Mouse (Mus musculus) inflammation-experienced regulatory T-cells, adult 6 months (primary cell): Measurements from ENCODE around the gene Plscr5. TPM values are rescaled to one million over a fixed set of nuclear protein-coding genes. Genes with fewer than 3 reads are reported as not detected.
"Not testable (repeated sequence)": the region's sequence is repeated elsewhere in the genome, so short reads cannot be mapped to it uniquely, and the experiment has no call there.

ENCODE experiments used
- ATAC-seq: one replicate; pipeline ENCODE4 v1.8.0; 2017
- polyA plus RNA-seq, 3 experiments: library from polyadenylated mRNA; unstranded; fragments of 100-300 nt; shearing (Covaris generic); gene quantifications; one replicate each; pipeline ENCODE4 v1.2.1; 2017

The Plscr5 gene
- polyA plus RNA-seq = not detected

DNA sequence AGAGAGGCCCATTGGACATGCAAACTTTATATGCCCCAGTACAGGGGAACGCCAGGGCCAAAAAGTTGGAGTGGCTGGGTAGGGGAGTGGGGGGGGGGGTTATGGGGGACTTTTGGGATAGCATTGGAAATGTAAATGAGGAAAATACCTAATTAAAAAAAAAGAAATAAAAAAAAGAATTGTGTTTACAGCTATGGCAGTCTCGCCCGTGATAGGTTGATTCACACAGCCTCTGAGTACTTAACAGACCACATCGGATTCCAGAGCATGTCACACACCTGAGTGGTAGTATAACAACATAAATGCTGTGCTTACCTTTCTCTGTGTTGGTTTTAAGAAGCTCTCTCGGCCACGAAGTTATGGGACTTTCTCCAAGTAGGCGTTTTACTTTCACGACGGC lies at the start of gene Plscr5:
Plscr5 (plus strand) TSS at position 301 of the 400 bp plus-strand sequence.
- ATAC-seq = not testable (repeated sequence)

DNA sequence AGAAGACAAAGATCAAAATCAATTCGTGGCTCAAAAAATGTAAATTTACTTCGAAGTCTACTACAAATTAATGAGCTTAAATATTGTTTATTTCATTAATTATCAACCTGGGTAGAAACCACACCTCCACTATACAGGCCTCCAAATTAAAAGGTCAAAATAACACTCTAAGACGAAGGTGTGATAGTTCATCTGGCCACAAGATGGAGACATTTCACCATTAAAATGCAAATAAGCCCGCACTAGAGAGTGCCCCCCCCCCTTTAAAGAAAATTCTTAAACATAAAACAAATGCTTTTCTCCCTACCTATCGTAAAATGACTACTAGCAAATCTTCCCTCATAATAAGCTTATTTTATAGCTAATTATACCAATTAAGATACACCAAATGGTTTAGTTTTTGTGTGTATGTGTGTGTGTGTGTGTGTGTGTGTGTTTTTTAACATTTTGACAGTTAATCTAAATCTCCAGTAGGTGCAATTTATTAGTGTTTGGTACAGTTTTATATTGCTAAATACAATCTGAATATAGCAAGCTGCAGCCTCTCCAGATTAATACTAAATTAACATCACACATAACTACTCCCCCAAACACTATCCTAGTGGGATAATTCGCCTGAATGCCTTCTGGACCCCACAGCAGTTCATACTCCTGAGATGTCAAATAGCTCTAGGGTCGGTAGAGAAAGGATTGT lies 45.0 kb upstream of the Plscr5 start:
- peak; percentile 94 for ATAC-seq

DNA sequence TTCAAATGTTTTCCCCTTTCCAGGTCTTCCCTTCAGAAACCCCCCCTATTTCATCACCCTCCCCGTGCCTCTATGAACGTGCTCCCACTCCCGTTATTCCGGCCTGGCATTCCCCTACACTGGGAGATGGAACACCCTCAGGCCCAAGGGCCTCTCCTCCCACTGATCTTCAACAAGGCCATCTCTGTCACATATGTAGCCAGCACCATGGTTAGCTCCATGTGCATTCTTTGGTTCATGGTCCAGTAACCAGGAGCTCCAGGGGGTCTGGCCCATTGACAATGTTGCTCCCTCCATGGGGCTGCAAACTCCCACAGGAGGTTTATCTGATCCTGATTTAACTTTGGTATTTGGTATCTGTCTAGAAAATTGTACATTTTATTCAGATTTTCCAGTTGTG lies 30.5 kb upstream of the Plscr5 start:
- no peak for ATAC-seq

DNA sequence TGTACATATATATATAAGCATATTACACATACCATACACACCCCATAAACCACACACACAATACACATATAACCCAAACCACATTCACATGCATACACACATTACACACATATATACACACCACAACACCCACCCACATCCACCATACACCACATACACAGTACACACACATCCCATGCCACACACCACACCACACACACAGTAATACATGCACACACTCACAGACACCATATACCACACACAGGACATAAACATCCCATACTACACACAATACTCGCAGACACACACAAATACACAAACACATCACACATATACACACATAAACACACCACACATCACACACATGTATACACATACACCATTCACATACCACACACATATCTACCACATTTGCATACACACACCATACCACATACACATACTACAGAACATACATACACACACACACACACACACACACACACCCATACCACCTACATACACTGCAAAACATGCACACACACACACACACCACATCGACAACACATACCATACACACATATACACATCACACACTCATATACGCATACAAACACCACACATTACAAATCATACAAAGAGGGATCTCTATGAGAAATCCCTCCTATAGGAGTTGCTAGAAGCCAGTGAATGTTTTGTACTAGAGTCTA lies 19.3 kb upstream of the Plscr5 start:
- ATAC-seq = no peak

DNA sequence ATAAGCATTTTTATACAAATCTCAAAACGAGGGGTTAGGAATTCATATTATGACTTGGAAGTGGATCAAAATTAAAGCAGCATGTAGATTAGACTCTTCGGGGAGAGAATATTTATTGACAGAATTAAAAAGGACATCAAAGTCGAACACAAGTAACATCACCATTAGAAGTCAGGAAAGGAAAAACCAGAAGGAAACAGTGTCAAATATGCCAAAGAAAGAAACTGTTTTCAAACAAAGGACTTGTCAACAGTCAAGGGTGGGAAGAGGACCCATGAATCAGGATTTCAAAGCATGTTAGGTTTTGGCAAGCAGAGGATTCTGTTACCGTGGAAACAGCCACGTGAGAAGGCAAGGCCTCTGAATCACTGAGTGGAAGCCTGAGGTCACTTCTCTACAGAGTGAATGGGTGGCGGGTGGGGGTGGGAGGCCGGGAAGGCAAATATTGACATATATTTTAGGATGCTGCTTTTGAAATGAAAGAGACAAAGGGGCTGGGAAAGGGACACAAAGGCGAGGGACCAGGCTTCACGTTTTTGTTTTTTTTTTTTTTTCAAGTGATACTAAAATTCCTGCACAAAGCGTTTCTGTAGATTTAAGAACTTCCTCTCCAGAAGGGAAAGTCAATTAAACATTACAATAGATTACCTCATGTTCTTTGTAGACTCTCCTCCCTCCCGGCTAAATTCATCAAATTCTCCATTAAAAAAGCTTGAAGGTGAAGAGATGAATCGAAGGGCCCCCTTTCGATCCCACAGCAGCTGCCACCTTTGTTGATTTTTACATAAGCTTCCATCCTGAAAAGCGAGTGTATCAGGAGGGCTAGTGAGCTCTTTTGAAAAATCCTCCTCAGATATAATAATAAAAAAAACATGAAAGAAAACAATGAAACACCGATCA lies 18.3 kb upstream of the Plscr5 start:
- no peak for ATAC-seq

DNA sequence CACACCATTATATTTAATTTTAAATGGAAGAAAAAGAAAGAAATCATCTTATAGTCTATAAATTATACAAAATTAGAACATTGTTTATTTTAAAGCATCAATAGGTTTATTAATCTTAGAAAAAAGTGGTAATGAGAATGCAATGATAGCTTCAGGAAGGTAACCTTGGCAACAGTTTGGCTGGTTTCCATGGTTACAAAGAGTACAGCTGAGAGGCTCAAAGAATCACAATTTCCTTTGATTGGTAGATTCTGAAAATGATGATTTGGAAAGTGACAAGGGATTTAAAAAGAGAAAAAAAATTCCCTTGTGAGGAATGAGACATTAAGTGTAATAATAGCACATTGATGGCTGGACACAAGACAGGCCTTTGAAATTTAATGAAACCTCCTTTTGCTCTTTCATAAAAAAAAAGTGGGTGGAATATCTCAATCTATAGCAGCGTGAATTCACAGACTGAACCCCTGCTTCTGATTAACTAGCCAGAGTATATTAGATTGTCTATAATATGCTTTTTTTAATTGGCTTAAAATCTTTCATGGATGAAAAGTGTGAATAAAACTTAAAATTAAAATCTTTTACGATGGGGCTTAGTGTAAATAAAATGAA lies 13.8 kb upstream of the Plscr5 start:
- no peak for ATAC-seq

DNA sequence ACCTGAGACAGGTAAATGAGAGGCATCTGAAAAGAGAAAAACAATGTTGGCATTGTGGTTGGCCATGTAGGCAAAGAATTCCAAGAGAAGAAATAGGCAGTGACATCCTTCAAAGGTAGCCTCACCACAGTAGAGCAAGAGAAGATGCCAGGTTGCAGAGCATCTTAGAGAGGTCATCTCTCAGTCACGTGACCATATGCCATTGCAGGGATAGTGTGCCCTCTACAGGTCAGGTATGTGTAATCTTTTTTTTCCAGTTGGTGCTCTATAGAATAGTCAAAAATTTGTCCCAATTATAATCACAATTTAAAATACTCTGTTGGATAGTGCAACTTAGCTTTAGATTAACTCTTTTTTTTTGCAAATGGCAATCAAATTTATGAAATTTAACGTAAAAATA lies 1.4 kb upstream of the Plscr5 start:
- ATAC-seq = no peak

DNA sequence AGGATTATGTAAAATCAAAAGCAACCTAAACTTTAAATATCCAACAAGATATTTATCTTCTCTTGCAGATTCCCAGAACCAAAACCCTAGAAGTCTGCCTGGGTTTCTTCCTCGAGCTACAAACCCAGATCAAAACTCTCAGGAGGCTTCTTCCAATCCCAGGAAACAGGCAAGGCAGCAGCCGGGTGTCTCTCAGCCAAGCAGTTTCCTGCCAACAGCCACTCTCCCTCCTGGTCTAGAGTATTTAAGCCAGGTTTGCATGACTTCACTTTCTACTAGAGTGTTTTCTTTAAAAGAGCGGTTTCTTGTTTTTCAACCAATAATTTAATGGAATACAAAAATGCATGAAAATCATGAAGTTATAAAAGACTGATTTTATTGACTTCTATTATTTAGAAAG lies 5.7 kb downstream of the Plscr5 start:
- no peak for ATAC-seq

DNA sequence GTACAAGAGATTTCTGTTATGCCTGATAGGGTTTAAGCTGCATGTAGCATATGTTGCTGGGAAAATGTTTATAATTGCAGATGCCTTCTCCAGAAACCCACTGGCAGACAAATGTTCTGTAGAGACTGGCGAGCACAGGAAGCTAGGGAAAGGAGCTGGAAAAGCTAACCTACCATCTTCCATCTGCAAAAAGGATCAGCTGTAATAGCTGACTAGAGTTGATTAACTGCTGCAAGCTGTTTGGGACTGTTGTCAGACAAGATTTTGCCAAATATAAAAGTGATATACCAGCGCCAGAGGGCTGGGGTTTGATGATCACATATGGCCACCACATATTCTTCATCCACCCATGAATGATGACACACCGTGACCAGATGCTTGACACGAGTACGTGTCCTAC lies 6.8 kb downstream of the Plscr5 start:
- no peak for ATAC-seq

DNA sequence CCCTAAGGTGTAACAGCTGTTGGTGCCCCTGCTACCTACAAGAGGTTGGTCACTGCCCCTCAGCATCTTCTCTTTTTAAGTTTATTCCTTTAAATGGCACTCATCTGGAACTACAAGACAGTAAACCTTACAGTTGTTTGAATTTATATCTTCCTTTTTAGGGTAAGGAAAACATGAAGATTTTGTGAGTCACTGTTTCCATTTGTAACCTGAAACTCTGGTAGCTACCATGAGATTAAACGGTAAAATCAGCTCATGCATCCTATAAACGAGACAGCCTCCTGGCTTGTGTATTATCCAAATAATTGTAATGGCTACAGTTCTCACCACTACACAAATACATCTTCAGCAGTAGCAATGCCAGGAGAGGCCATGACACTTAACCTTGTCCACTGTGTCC lies 11.7 kb downstream of the Plscr5 start:
- ATAC-seq = no peak

DNA sequence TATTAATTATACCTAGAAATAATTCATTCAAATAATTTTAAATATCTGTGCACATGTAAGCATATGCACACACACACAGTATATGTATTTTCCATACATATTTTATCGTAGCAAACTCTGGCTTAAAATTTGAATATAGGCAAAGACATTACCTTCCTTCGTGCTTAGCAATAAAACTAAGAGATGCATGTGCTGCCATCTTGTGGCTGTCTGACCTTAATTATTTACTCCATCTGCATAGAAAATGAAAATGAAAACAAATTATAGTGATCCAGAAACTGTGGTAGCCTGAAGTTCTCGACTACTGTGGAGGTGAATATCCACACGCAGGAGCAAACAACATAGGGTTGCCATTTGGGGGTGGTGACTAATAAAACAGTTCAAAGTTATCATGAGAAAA lies 14.6 kb downstream of the Plscr5 start:
- ATAC-seq = peak; percentile 89

DNA sequence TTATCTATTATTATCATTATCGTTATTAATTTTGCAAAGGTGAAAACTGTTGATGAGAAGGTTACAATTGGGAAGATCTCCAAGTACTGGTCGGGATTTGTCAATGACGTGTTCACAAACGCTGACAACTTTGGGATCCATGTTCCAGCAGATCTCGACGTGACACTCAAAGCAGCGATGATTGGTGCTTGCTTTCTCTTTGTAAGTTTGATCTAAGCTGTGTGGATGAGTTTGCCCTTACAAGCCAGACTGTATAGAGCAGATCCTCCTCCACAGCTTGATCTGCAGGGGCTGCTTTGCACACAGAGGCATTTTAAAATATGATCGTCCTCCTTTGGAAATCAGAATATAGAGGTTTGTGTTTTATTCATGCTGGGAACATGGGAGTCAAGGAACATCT lies 15.0 kb downstream of the Plscr5 start:
- ATAC-seq = no peak

DNA sequence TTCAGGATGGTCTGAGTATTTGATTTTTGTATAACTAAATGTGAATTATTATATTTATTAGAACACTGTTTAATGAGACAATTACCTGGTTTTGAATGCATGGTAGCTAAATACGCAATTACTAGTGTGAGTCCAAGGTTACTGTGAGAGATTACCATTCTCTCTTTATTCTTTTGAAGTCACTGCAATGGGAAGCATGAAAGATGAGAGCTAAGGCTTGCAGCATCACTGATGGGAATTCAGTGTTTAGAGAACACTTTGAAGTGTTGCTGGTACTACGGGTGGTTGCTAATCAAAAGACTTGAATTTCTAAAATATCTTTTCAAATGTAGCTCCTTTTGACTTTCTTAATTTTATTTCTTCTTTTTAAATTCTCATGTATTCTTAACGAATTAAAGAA lies 17.1 kb downstream of the Plscr5 start:
- ATAC-seq = no peak

DNA sequence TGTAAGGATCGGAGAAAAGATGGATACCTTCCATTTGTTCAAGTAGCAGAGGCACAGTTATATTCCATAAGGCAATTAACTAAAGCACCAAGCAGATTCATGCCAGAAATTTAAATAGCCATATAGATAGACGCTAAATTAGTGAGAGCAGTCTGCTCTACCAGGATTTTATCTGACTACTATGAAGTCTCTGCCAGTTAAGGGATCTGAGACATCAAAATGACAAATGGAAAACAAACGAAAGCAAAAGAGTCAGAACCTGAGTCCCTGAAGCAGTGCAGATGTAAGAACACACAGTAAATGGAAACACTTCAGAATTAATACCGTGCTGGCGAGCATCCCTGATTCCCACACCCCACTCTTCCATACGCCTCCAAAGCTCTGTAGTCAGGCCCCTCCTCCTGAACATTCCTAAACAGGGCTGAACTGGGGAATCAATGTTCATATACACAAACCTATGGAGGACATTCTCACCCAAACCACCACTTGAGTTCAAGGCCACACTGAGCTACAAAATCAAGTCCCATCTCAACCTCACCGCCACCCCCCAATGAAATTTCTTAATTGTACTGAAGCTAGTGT lies 17.7 kb downstream of the Plscr5 start:
- no peak for ATAC-seq

DNA sequence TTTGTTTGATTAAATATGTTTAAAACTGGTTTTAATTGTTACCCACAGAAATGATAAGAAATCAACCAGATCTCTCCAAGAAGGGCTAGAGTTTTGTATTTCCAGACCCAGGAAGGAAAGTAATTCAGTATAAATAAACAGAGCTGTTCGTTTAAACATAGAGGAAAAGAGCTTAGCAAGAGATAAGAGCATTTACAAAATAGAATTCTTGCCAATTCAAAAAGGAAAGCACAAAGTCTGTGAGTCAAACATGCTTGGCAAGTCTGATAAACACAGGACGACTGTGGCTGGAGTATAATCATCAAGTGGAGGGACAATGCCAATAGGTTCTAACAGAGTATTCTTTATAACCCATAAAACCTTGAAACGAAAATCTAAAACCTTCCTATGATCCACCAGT lies 18.3 kb downstream of the Plscr5 start:
- ATAC-seq = no peak

DNA sequence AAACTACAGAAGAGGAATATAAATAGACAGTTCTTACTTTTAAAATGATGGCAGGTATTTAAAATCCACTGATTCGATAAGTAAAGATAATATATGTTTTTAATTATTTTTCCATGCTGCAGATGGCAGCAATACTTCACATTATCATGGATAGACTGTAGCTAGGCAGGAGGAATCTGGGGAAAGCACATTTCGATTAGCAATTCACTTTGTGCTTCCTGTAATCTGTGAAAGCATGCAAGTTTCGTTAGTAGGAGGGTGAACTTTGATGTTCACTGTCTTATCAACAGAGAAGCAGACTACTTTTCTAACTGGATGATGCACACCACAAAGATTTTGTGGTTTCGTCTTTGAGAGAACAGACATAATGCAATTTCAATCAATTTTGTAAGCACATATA lies 24.7 kb downstream of the Plscr5 start:
- ATAC-seq = peak; percentile 70

DNA sequence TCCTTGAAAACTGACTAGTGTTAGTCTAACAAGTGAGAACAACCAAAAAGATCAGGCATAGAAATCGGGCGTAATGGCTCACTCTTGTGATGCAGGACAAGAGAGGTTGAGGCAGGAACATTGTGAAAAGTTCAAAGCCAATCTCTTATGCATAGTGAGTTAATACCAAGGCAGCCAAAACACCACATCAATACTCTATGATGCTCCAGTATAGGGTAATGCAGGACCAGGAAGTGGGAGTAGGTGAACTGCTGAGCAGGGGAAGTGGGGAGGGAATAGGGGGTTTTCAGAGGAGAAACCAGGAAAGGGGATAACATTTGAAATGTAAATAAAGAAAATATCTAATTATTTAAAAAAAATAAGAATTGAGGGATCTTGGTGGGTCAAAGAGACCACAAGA lies 25.2 kb downstream of the Plscr5 start:
- ATAC-seq = peak; percentile 57

DNA sequence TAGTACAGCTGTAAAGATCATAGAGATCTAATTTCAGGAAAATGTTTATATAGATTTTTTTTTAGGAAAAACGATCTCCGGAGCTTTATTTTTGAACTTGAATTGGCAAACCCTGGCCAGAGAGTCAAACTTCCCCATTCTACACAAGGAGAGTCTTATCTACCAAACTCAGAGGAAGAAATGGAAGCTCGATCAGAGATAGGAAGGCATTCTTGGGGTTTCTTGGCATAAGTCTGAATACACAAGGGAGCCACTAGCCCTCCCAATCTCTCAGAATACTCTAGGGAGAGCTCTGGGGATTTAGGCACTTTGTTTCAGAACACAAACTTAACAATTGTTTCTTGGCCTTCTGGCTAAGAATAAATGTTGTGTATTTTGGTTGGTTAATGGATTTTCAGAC lies 27.4 kb downstream of the Plscr5 start:
- ATAC-seq = no peak

DNA sequence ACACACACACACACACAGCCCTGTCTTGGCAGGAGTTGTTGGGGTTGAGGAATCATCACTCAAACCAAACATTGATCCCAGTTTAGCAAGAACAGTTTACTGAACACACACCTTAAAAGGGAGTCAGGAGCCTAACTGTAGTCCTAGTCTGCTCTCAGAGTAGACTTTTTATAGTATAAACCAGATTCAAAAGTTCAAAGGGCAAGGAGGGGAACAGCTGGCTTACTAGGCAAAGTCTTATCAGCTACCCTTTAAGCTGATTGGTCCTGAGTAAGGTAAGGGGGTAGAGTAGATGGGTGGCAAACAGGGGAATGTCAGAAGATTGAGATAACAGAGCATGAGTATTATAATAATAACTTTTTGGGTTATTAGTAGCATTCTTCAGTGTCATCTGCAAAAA lies 28.7 kb downstream of the Plscr5 start:
- no peak for ATAC-seq

DNA sequence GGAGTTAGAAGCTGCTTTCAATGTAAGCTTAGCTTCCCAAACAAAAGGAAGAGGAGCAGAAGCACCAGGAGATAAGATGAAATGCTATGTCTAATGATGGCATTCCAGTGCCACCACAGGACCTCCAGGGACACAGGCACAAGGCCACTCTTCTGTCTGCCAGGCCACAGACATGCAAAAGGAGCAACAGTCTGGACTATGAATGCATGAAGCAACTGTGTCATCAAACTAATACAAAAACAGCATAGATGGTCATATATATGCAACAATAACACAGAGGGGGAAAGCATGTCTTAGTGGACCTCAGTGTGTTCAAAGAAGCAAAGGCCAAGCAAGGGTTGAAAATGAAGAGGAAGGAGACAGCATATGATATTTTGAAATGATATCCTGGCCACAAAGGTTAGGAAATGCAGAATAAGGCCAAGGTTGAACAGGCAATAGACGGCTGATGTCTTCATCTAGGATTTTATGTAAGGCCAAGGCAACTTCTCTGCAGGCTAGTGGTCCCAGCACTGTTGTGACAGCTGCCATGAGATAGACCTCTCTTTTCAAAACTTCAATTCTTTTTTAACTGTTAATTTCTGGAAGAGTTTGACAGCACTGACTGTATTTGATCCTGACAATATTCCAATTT lies 32.0 kb downstream of the Plscr5 start:
- ATAC-seq = no peak

DNA sequence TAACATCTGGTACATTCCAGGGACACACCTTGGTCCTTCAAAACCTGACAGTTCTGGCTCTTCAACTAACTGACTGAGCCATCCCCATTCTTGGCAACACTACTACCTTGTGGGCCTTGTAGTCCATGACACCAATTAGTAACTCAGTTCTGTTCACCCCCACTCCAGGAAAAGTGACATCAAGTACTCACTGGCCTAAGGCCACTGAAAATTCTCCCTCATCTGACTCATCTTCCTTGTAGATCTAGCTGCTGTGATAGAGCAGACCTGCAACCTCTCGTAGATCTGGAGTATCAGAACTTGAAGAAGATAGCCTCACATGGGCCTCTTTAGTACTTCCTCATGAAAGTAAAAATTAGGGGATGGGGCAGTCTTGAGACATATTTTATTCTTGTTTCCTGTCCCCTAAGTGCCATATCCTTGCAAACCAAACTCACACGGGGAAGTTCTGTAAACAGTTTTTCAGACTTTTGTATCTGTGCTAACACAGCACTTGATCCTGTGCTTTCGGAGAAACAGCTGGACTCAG lies 33.5 kb downstream of the Plscr5 start:
- no peak for ATAC-seq

DNA sequence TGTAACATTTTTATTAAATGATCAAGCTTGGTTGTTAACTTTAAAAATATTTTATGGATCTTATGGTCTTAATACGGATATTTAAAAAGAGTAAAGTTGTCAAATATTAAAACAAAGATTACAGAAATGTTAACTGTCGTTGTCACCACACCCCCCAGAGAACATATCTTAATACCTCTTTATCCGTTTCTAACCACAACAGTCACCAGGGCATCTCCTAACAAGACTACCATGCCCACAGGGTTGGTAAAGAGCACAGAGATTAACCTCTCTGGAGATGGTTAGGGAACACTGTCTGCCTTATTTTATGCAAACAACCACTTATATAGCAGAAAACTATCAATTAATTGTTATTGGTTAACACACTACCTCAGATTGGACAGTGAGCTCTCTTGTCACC lies 34.1 kb downstream of the Plscr5 start:
- no peak for ATAC-seq
